Mouse (Mus musculus): ENCODE data around the gene Fam110a.

DNA sequence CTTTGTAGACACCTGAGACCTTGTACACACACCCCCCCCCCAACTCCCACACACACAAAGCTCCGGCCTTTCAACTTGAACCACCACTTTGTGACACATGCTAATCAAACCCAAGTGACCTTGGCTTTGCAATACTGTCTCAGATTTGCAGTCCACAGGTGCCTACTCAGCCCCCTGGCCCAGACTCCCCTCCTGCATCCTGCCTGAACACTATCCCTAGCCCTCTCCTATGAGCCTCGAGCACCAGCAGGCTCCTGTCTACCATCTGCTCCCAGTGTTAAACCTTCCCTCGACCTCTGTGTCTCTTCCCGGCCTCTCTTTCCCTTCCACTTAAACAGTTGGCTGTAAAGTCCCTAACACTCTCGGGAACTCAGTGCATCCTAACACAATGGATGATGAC lies 11.4 kb upstream of the Fam110a start:
- TF ChIP-seq POLR2A (IDR thresholded peaks at IDR 0.05; ENCODE audit: control insufficient read depth, extremely low read depth, insufficient read depth, low read length, poor library complexity), result no peak
- no peak for TF ChIP-seq CTCF (IDR thresholded peaks at IDR 0.05; ENCODE audit: borderline replicate concordance, control insufficient read depth, extremely low read depth, insufficient read depth, low read length, poor library complexity)

Data from thymus, adult 2 months (tissue).